Mouse (Mus musculus): ENCODE data around the gene B4galnt4. TPM values are rescaled to one million over a fixed set of nuclear protein-coding genes. Genes with fewer than 3 reads are reported as not detected.
A peak's percentile ranks its signal among the peaks of the same experiment; 100 is the strongest.

B4galnt4 gene
- polyA plus RNA-seq, 1 experiment, result not detected

DNA sequence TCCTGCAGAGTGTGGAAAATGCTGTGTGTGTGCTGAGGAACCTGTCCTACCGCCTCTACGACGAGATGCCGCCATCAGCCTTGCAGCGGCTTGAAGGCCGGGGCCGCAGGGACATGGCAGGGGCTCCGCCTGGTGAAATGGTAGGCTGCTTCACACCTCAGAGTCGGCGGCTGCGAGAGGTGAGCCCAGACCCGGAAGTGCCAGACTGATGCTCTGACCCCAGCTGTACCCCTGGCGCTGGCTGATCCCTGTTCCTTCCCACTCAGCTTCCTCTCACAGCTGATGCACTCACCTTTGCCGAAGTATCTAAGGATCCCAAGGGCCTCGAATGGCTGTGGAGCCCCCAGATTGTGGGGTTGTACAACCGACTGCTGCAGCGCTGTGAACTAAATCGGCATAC is 27.6 kb downstream of the B4galnt4 start:
- Histone ChIP-seq H3K27ac (ENCODE audit: insufficient read depth, low read depth, low read length) (no peak overlapping the region), H3K4me3 (ENCODE audit: insufficient read depth, low read length) (peak overlapping the region; percentile 25), H3K4me1 (ENCODE audit: control insufficient read depth, insufficient read depth, low read length) (peaks cover 3% of the 10 kb centered on the region; the same call in 1 of the 2 replicates)
- TF ChIP-seq POLR2A (IDR thresholded peaks at IDR 0.05; ENCODE audit: borderline replicate concordance, low read depth, low read length) (no peak), CTCF (IDR thresholded peaks at IDR 0.05; ENCODE audit: low read depth, low read length) (no peak)

DNA sequence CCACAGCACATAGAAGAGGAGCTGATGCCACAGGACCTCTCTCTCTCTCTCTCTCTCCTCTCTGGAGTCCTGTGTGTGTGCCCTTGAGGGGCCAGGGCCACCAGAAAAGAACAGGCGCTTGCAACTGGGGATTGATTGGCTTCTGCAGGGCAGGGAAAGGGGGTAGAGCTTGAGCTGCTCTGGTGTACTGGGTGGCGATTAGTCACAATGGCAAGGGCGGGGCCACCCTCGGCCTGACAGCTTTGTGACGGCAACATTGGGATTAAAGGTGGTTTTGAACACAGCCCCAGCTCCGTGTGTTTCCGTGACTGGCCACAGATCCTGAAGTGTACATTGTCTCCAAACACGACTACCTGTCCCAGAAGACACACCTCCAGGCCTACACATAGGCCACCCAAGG is 29.3 kb downstream of the B4galnt4 start:
- Histone ChIP-seq H3K27ac (ENCODE audit: insufficient read depth, low read depth, low read length) (no peak overlapping the region), H3K4me1 (ENCODE audit: control insufficient read depth, insufficient read depth, low read length) (peaks cover 3% of the 10 kb centered on the region; the same call in 1 of the 2 replicates), H3K4me3 (ENCODE audit: insufficient read depth, low read length) (no peak overlapping the region)
- no peak for TF ChIP-seq POLR2A (IDR thresholded peaks at IDR 0.05; ENCODE audit: borderline replicate concordance, low read depth, low read length)
- no peak for TF ChIP-seq CTCF (IDR thresholded peaks at IDR 0.05; ENCODE audit: low read depth, low read length)

GRCm38 (mm10) chr7:141092051-141092735 is 31.3 kb downstream of the B4galnt4 start:
- peaks cover 3% of the 10 kb centered on the region; the same call in 1 of the 2 replicates for H3K4me1 ChIP-seq (ENCODE audit: control insufficient read depth, insufficient read depth, low read length)
- no peak overlapping the region for H3K4me3 ChIP-seq (ENCODE audit: insufficient read depth, low read length)
- TF ChIP-seq POLR2A (IDR thresholded peaks at IDR 0.05; ENCODE audit: borderline replicate concordance, low read depth, low read length) (no peak), CTCF (IDR thresholded peaks at IDR 0.05; ENCODE audit: low read depth, low read length) (no peak)
- no peak overlapping the region for H3K27ac ChIP-seq (ENCODE audit: insufficient read depth, low read depth, low read length)

- H3K4me3 ChIP-seq (ENCODE audit: insufficient read depth, low read length), result no peak overlapping the region
- TF ChIP-seq POLR2A (IDR thresholded peaks at IDR 0.05; ENCODE audit: borderline replicate concordance, low read depth, low read length), result no peak
- peaks cover 3% of the 10 kb centered on the region; the same call in 1 of the 2 replicates for H3K4me1 ChIP-seq (ENCODE audit: control insufficient read depth, insufficient read depth, low read length)
- no peak overlapping the region for H3K27ac ChIP-seq (ENCODE audit: insufficient read depth, low read depth, low read length)
Measured at GRCm38 (mm10) chr7:141093950-141094349, 33.0 kb downstream of the B4galnt4 start.

- TF ChIP-seq CTCF (IDR thresholded peaks at IDR 0.05; ENCODE audit: low read depth, low read length), result no peak
- no peak for TF ChIP-seq POLR2A (IDR thresholded peaks at IDR 0.05; ENCODE audit: borderline replicate concordance, low read depth, low read length)
- H3K27ac ChIP-seq (ENCODE audit: insufficient read depth, low read depth, low read length), result no peak overlapping the region
- H3K4me1 ChIP-seq (ENCODE audit: control insufficient read depth, insufficient read depth, low read length), result peaks cover 3% of the 10 kb centered on the region; the same call in 1 of the 2 replicates
- no peak overlapping the region for H3K4me3 ChIP-seq (ENCODE audit: insufficient read depth, low read length)
Measured at GRCm38 (mm10) chr7:141094487-141095205, 33.7 kb downstream of the B4galnt4 start.

GRCm38 (mm10) chr7:141096021-141096420 is 35.1 kb downstream of the B4galnt4 start:
- no peak for TF ChIP-seq POLR2A (IDR thresholded peaks at IDR 0.05; ENCODE audit: borderline replicate concordance, low read depth, low read length)
- H3K4me3 ChIP-seq (ENCODE audit: insufficient read depth, low read length), result no peak overlapping the region
- peaks cover 2% of the 10 kb centered on the region; the same call in 1 of the 2 replicates for H3K4me1 ChIP-seq (ENCODE audit: control insufficient read depth, insufficient read depth, low read length)
- no peak overlapping the region for H3K27ac ChIP-seq (ENCODE audit: insufficient read depth, low read depth, low read length)

- Histone ChIP-seq H3K27ac (ENCODE audit: insufficient read depth, low read depth, low read length) (no peak overlapping the region), H3K4me3 (ENCODE audit: insufficient read depth, low read length) (no peak overlapping the region), H3K4me1 (ENCODE audit: control insufficient read depth, insufficient read depth, low read length) (peaks cover 2% of the 10 kb centered on the region; the same call in 1 of the 2 replicates)
- TF ChIP-seq CTCF (IDR thresholded peaks at IDR 0.05; ENCODE audit: low read depth, low read length) (no peak), POLR2A (IDR thresholded peaks at IDR 0.05; ENCODE audit: borderline replicate concordance, low read depth, low read length) (no peak)
Measured at GRCm38 (mm10) chr7:141096649-141097056, 35.7 kb downstream of the B4galnt4 start.

GRCm38 (mm10) chr7:141097177-141097576 is 36.3 kb downstream of the B4galnt4 start:
- no peak overlapping the region for H3K27ac ChIP-seq (ENCODE audit: insufficient read depth, low read depth, low read length)
- H3K4me1 ChIP-seq (ENCODE audit: control insufficient read depth, insufficient read depth, low read length), result peaks cover 2% of the 10 kb centered on the region; the same call in 1 of the 2 replicates
- no peak for TF ChIP-seq CTCF (IDR thresholded peaks at IDR 0.05; ENCODE audit: low read depth, low read length)
- no peak for TF ChIP-seq POLR2A (IDR thresholded peaks at IDR 0.05; ENCODE audit: borderline replicate concordance, low read depth, low read length)
- H3K4me3 ChIP-seq (ENCODE audit: insufficient read depth, low read length), result no peak overlapping the region

DNA sequence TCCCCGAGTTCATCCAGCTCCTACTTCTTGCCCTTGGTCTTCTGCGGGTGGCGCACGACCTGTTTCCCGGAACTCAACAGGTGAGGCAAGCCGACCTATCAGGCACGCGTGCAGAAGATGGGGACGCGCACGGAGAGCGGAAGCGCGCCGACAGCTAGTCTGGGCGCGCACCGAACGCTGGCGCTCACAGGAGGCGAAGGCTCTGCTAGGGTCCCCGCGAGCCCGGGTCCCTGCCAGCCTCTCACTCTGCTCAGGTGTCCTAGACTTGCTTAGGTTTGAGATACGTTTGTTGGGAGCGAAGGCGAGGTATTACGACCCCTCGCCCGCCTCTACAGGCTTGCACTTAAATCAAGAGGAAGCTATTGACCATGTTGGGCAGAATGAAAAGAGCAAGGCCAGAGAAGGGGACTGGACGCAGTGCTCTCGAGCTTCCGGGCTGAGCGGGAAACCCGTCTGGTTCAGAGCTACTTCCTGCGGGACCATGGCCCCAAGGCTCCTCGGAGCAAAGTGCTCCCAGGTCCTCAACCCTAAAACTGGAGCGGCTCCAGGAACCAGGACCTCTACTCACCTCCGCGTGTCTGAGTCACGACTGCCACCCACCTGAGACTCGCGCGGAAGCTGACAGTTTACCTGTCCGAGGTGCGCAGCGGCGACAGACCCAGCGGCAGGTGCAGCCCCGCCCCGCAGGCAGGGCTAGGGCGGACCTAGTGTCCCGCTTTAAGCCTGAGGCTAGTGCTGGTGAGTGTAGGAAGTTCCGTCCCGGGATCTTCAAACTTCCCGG is 39.2 kb downstream of the B4galnt4 start, which contains the start of gene Sigirr:
Gene Sigirr, minus strand, starts transcription at position 662 of the 781 bp plus-strand sequence.
- Histone ChIP-seq H3K4me3 (ENCODE audit: insufficient read depth, low read length) (peak within 1 kb of the TSS; percentile 35), H3K27ac (ENCODE audit: insufficient read depth, low read depth, low read length) (no peak within 1 kb of the TSS), H3K4me1 (ENCODE audit: control insufficient read depth, insufficient read depth, low read length) (peaks cover 2% of the 10 kb centered on the region; the same call in 1 of the 2 replicates)
- TF ChIP-seq CTCF (IDR thresholded peaks at IDR 0.05; ENCODE audit: low read depth, low read length), result no peak
- no peak for TF ChIP-seq POLR2A (IDR thresholded peaks at IDR 0.05; ENCODE audit: borderline replicate concordance, low read depth, low read length)
